ENCODE assay signal across 7 mouse cellular contexts in genomic region chr13:81314306-81315120, GRCm38 (mm10).
DNase-seq lines count a peak whose midpoint lies in the region; ATAC-seq and TF ChIP-seq lines count a peak whose summit lies in the region.

No protein-coding gene starts in this region.

- ATAC-seq in midbrain, embryonic 13.5 days, result 0 out of 2 replicates have a peak, but pooled peaks have one; percentile 34

- no peaks in the 10 kb centered on the region for H3K27me3 ChIP-seq in midbrain, embryonic 13.5 days

- 69% methylated on average over 7 of the region's 7 CpGs for WGBS in midbrain, embryonic 13.5 days

- TF ChIP-seq POLR2A in cortical plate, adult 2 months (IDR thresholded peaks at IDR 0.05; ENCODE audit: extremely low read depth, insufficient read depth, low read length), result no peak

- intact Hi-C loops in left cerebral cortex, postnatal 14 days (cut with DNase I), result loop anchor here (5.0 kb wide), 2 partner anchors 432 to 452 kb away; partner anchors contain the start of gene Arrdc3
- intact Hi-C loops in heart, postnatal 10 days (cut with DNase I), result loop anchor here (1.0 to 10.0 kb wide), 6 partner anchors 38 to 452 kb away; no protein-coding TSS in a partner anchor

- DNase-seq in left cerebral cortex, postnatal 14 days (ENCODE audit: low spot score in 2 of 2), result peak; percentile 32 to 58
- no peak for DNase-seq in left cerebral cortex, adult 8-10 months (ENCODE audit: low spot score in 2 of 2)
- DNase-seq in heart, postnatal 10 days, result peak; percentile 32 to 34
- no peak for DNase-seq in urinary bladder, postnatal 14 days (ENCODE audit: low spot score)
- no peak for DNase-seq in gastrocnemius, postnatal 10 days

- TF ChIP-seq CTCF in cortical plate, adult 2 months (IDR thresholded peaks at IDR 0.05; ENCODE audit: extremely low read depth, insufficient read depth, low read length), result peak; percentile 47; the same call in 1 of the 2 replicates

- no peak overlapping the region for H3K4me2 ChIP-seq in midbrain, embryonic 13.5 days (replicated peaks)

- no peak overlapping the region for H3K4me3 ChIP-seq in cortical plate, adult 2 months (ENCODE audit: insufficient read depth, low read length)
- H3K4me3 ChIP-seq in midbrain, embryonic 13.5 days (replicated peaks), result no peak overlapping the region

- H3K9ac ChIP-seq in midbrain, embryonic 13.5 days (replicated peaks), result no peak overlapping the region

- H3K27ac ChIP-seq in cortical plate, adult 2 months (ENCODE audit: insufficient read depth, low read length), result no peak overlapping the region
- H3K27ac ChIP-seq in midbrain, embryonic 13.5 days, result no peak overlapping the region

- H3K4me1 ChIP-seq in cortical plate, adult 2 months (ENCODE audit: control insufficient read depth, insufficient read depth, low read length), result no peaks in the 10 kb centered on the region
- H3K4me1 ChIP-seq in midbrain, embryonic 13.5 days (replicated peaks), result no peaks in the 10 kb centered on the region; the same call in 1 of the 2 replicates

- no peaks in the 10 kb centered on the region for H3K36me3 ChIP-seq in midbrain, embryonic 13.5 days

- H3K9me3 ChIP-seq in midbrain, embryonic 13.5 days, result no peaks in the 10 kb centered on the region

Comparison
In these comparisons a context has a peak if more than half of its experiments do, and no peak if none do; other contexts are left out.
1. DNase-seq: peak in left cerebral cortex, postnatal 14 days (2 of 2) and heart, postnatal 10 days (2 of 2); none in left cerebral cortex, adult 8-10 months (0 of 2), urinary bladder, postnatal 14 days (single experiment) and gastrocnemius, postnatal 10 days (single experiment).